Mouse (Mus musculus) heart, adult 2 months (tissue): ENCODE measurements around the gene Cdhr4. TPM values are rescaled to one million over a fixed set of nuclear protein-coding genes. Genes with fewer than 3 reads are reported as not detected.

Source experiments
- DNase-seq, 2 experiments: peaks; one replicate each; pipeline ENCODE4 v3.0.0; 2021
- H3K27ac ChIP-seq: fragments of 200-600 bp; 2 replicates; pipeline ENCODE4 v1.8.1; 2022
- H3K27me3 ChIP-seq: fragments of 200-500 bp; 2 replicates; pipeline ENCODE4 v1.6.1; 2012; ENCODE audit warnings: mild to moderate bottlenecking, low read length, inconsistent platforms, mixed read lengths; ENCODE audit not compliant: control insufficient read depth, insufficient read depth
- H3K36me3 ChIP-seq: fragments of 200-500 bp; 2 replicates; pipeline ENCODE4 v1.6.1; 2012; ENCODE audit warnings: low read length, inconsistent platforms; ENCODE audit not compliant: control insufficient read depth, insufficient read depth
- H3K4me1 ChIP-seq: fragments of 200-500 bp; 2 replicates; pipeline ENCODE4 v1.6.1; 2011; ENCODE audit warnings: low read length; ENCODE audit not compliant: control insufficient read depth, insufficient read depth
- H3K4me3 ChIP-seq: fragments of 200-600 bp; 2 replicates; pipeline ENCODE4 v1.8.1; 2022
- H3K79me2 ChIP-seq: fragments of 200-500 bp; replicated peaks from 2 replicates; pipeline ENCODE4 v1.6.1; 2012; ENCODE audit warnings: mild to moderate bottlenecking, inconsistent platforms, low read length, moderate library complexity, mixed read lengths; ENCODE audit not compliant: control insufficient read depth, insufficient read depth
- H3K9ac ChIP-seq: fragments of 200-500 bp; 2 replicates; pipeline ENCODE4 v1.6.1; 2012; ENCODE audit warnings: low read depth, mild to moderate bottlenecking, control low read depth, inconsistent platforms, low read length, mixed read lengths
- CTCF ChIP-seq: fragments of 200-600 bp; IDR thresholded peaks from 2 replicates; pipeline ENCODE4 v1.8.1; 2022; ENCODE audit warnings: antibody characterized with exemption, mild to moderate bottlenecking, moderate library complexity
- EP300 ChIP-seq: fragments of 200-500 bp; IDR thresholded peaks from 2 replicates; pipeline ENCODE4 v1.6.1; 2011; ENCODE audit warnings: low read depth, low read length, control low read depth; ENCODE audit not compliant: insufficient read depth
- POLR2A ChIP-seq: fragments of 200-500 bp; IDR thresholded peaks from 2 replicates; pipeline ENCODE4 v1.6.1; 2011; ENCODE audit warnings: mild to moderate bottlenecking, low read depth, low read length, control low read depth; ENCODE audit not compliant: insufficient read depth
- WGBS: fragments of 180-500 bp; shearing (Covaris S2); methylation state at CpG from one replicate; pipeline ENCODE4 v1.1.7; 2018; 5-methylcytosine and 5-hydroxymethylcytosine counted together
- intact Hi-C: fragments of 180-260 bp; cut with DNase I; formaldehyde crosslinking; loops from one replicate; pipeline ENCODE4 v1.15.1; 2025
- polyA plus RNA-seq: library from polyadenylated mRNA; depleted of rRNA; stranded (reverse); fragments of >200 nt; gene quantifications from 2 replicates; pipeline ENCODE4 v1.2.3, GENCODE M21; 2012
- total RNA-seq, 2 experiments: library from RNA; stranded (reverse); gene quantifications; 2 replicates each; pipeline ENCODE4 v1.2.3; 2021

Gene Cdhr4
- total and polyA plus RNA-seq, 3 experiments = 0.20 to 8.8 (median 1.1) TPM

DNA sequence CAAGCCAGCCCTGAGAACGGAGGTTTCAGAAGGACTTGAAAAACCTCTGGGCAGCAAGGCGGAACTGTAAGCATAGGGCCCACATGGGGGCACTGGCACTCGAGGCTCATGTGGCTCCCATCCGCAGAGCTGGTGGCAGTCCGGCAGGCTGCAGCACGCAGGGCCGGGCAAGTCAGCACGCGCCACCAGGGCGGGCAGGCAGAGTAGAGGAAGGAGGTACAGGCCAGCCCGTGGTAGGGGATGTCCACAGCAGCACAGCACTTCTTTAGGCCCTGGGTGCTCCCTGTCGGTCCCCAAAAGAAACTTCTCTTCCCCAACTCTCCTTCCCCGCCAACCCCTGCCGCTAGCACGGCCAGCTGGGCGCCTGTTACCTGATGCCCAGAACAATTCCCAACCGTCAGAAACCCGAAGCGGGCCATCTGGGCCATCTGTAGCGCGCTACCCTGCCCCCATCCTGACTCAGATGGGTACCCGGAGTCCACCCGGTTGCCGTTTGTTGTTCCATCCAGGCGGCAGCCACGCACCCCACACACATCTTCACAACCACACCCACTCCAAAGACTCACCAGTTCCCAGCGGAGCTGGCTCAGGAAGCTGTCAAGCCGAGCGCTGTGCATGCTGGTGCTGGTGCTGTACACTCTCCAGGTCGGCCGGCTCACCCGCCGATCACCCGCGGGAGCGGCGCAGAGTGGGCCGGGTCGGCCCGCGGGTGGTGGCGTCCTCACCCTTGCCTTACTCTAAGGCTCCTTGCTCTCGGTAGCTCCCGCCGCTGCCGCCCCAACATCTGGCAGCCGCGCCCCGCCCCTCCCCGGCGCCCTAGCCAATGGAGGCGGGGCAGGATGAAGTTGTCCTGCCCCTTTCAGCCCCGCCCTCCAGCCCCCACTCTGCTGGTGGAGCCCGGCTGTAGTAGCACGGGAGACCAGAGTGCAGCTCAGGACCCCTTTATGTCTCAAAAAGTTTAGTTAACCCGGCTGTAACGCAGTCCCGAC, 6.9 kb upstream of the Cdhr4 start, which contains the start of gene Inka1:
TSS of gene Inka1 (minus strand) at position 749 of the 989 bp plus-strand sequence.
- H3K27me3 ChIP-seq = no peaks in the 10 kb centered on the region
- peak; percentile 96 for DNase-seq
- 2% methylated on average over 58 of the region's 58 CpGs for WGBS
- intact Hi-C loops = loop anchor here (1.0 to 2.0 kb wide), 3 partner anchors 22 to 81 kb away; partner anchors contain the start of gene Amigo3
- no peaks in the 10 kb centered on the region; the same call in 1 of the 2 replicates for H3K36me3 ChIP-seq
- peak within 1 kb of the TSS; percentile 97 for H3K27ac ChIP-seq
- peak within 1 kb of the TSS; percentile 81 for H3K9ac ChIP-seq
- peaks cover 19% of the 10 kb centered on the region for H3K4me1 ChIP-seq
- peak within 1 kb of the TSS; percentile 94 for H3K4me3 ChIP-seq
- TF ChIP-seq POLR2A (peak; percentile 93), EP300 (0 out of 2 replicates have a peak, but pooled peaks have one; percentile 50), CTCF (peak; percentile 24; the same call in 1 of the 2 replicates)
- no peaks in the 10 kb centered on the region for H3K79me2 ChIP-seq

DNA sequence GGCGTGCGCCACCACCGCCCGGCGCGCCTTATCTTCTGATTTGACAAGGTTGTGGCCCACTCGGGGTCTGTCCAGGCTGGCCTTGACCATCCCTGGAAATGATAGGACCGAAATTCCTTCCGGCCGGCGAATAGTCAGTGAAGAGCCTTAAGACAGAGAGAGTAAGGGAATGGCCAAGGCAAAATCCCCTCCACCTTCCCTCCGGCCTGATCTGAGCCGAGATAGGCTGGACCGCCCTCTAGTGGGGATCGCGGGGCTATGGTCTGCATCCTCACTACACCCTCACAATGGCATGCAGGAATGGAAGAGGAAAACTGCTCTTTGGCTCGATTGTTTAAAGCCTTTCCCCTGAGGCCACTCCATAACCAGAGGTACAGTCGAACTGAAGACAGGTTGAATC, 5.9 kb upstream of the Cdhr4 start:
- intact Hi-C loops = loop anchor here (1.0 to 2.0 kb wide), 3 partner anchors 23 to 82 kb away; partner anchors contain the start of gene Amigo3
- H3K4me1 ChIP-seq = peaks cover 12% of the 10 kb centered on the region
- peak; percentile 87 for DNase-seq
- WGBS = 2% methylated on average over 18 of the region's 18 CpGs
- TF ChIP-seq EP300 = peak; percentile 98
- peak; percentile 90 for TF ChIP-seq CTCF
- TF ChIP-seq POLR2A = 0 out of 2 replicates have a peak, but pooled peaks have one; percentile 13
- H3K27me3 ChIP-seq = no peaks in the 10 kb centered on the region
- no peaks in the 10 kb centered on the region; the same call in 1 of the 2 replicates for H3K36me3 ChIP-seq
- peak overlapping the region; percentile 94 for H3K4me3 ChIP-seq
- no peak overlapping the region for H3K9ac ChIP-seq
- H3K27ac ChIP-seq = peak overlapping the region; percentile 97
- H3K79me2 ChIP-seq = no peaks in the 10 kb centered on the region

GRCm38 (mm10) chr9:107987950-107988349, 4.3 kb upstream of the Cdhr4 start:
- intact Hi-C loops = loop anchor here (2.0 kb wide), 2 partner anchors 65 to 83 kb away; partner anchors contain the start of gene Amigo3
- Histone ChIP-seq H3K27me3 (no peaks in the 10 kb centered on the region), H3K79me2 (no peaks in the 10 kb centered on the region), H3K4me3 (no peak overlapping the region), H3K4me1 (peaks cover 3% of the 10 kb centered on the region), H3K9ac (no peak overlapping the region), H3K27ac (no peak overlapping the region), H3K36me3 (no peaks in the 10 kb centered on the region; the same call in 1 of the 2 replicates)
- 50% methylated on average over 3 of the region's 3 CpGs for WGBS
- DNase-seq = no peak
- TF ChIP-seq EP300 = no peak
- TF ChIP-seq POLR2A = no peak
- no peak for TF ChIP-seq CTCF

- no peaks in the 10 kb centered on the region for H3K27me3 ChIP-seq
- H3K4me1 ChIP-seq = no peaks in the 10 kb centered on the region
- 92% methylated on average over 11 of the region's 11 CpGs for WGBS
- H3K9ac ChIP-seq = no peak overlapping the region
- H3K36me3 ChIP-seq = no peaks in the 10 kb centered on the region
- H3K4me3 ChIP-seq = no peak overlapping the region
- no peak for DNase-seq
- no peak for TF ChIP-seq POLR2A
- no peak for TF ChIP-seq EP300
- TF ChIP-seq CTCF = no peak
- intact Hi-C loops = no loop called here
- no peak overlapping the region for H3K27ac ChIP-seq
- H3K79me2 ChIP-seq = no peaks in the 10 kb centered on the region
Measured at GRCm38 (mm10) chr9:107993013-107993412, 716 bp downstream of the Cdhr4 start.

DNA sequence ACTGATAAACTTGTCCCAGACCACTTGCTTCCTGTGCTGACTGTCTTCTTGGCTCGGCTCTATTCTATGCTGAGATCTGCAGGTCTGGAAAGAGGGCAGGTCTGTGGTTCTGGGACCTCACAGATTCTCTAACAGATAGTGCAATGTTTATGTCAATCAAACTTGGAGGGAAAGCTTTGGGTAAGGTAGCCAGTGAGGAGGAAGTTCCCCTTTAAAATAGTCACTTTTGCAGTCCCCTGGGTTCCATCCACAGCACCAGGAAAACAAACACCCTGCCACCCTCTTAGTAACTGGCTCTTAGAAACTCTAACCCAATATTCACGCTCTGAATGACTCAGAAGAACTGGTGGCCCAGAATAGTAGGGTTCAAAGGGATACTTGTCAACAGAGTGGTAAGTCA, 2.2 kb downstream of the Cdhr4 start:
- Histone ChIP-seq H3K36me3 (no peaks in the 10 kb centered on the region), H3K79me2 (no peaks in the 10 kb centered on the region), H3K9ac (no peak overlapping the region), H3K4me1 (no peaks in the 10 kb centered on the region), H3K27me3 (no peaks in the 10 kb centered on the region), H3K27ac (no peak overlapping the region), H3K4me3 (no peak overlapping the region)
- WGBS = 38% methylated on average over 2 of the region's 2 CpGs
- TF ChIP-seq POLR2A (no peak), EP300 (no peak), CTCF (no peak)
- no peak for DNase-seq
- intact Hi-C loops = no loop called here
